Mouse (Mus musculus): ENCODE results near the gene Hoxb4. TPM values are rescaled to one million over a fixed set of nuclear protein-coding genes. Genes with fewer than 3 reads are reported as not detected.

Hoxb4 gene
- total and polyA plus RNA-seq, 3 experiments, result 2.7 to 5.5 (median 3.3) TPM

DNA sequence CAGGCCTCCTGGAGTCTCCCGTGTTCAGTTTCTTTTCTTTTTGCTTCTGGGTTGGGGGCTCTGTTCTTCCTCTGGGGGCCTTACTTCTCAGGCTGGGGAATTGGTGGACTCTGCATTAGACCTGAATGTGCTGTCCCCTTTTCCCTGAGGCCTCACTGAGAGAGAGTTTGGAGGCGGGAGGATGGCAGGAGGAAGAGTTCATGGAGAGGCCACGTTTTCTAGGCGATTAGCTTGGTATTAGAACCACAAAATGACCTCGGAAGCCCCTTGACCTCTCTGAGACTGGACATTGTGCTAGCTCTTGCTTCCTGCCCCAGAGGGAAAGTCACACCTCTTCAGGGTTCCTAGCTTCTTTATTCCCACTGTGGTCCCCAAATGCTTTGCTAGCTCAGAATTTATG, 6.1 kb downstream of the Hoxb4 start:
- H3K4me2 ChIP-seq (ENCODE audit: insufficient read depth, low read depth, poor library complexity, severe bottlenecking), result no peak overlapping the region
- H3K27ac ChIP-seq (ENCODE audit: insufficient read depth, low read depth), result no peak overlapping the region
- H3K9me3 ChIP-seq (replicated peaks; ENCODE audit: low read length), result no peaks in the 10 kb centered on the region
- TF ChIP-seq IRF4 (IDR thresholded peaks at IDR 0.05; ENCODE audit: low read depth, low read length), result no peak
- no peak for TF ChIP-seq MAZ (IDR thresholded peaks at IDR 0.05; ENCODE audit: low read depth, low read length)
- TF ChIP-seq POLR2AphosphoS2 (IDR thresholded peaks at IDR 0.05; ENCODE audit: low read depth, low read length), result no peak
- no peak overlapping the region for H3K4me3 ChIP-seq (replicated peaks in 1 of 3; ENCODE audit: low read depth in 2 of 3, low read length in 2 of 3, poor library complexity in 1 of 3)
- dilution Hi-C loops (cut with MboI; ENCODE audit: extremely low pct_ligation_motif_present, extremely low pct_unique_long_range_greater_than_20kb, low sequenced_read_pairs), result no loop called here
- in situ Hi-C loops (cut with MboI; ENCODE audit: low pct_ligation_motif_present, low pct_unique_long_range_greater_than_20kb, low sequenced_read_pairs), result loop anchor here (25.0 kb wide), 1 partner anchor 213 kb away; no protein-coding TSS in a partner anchor
- H3K9ac ChIP-seq (ENCODE audit: insufficient read depth, low read depth), result no peak overlapping the region
- H3K36me3 ChIP-seq (replicated peaks in 1 of 2; ENCODE audit: control insufficient read depth in 1 of 2, insufficient read depth in 1 of 2, low read length in 1 of 2), result peaks cover 0 to 11% of the 10 kb centered on the region in 2 experiments
- no peaks in the 10 kb centered on the region for H3K79me2 ChIP-seq (replicated peaks; ENCODE audit: control insufficient read depth, extremely low read depth, insufficient read depth, poor library complexity, severe bottlenecking)
- peaks cover 0 to 7% of the 10 kb centered on the region in 2 experiments; a peak in 2 of 4 replicates for H3K4me1 ChIP-seq (ENCODE audit: control insufficient read depth in 1 of 2, insufficient read depth in 2 of 2)
- DNase-seq (ENCODE audit: extremely low read depth), result no peak
- H3K27me3 ChIP-seq (replicated peaks), result no peaks in the 10 kb centered on the region

DNA sequence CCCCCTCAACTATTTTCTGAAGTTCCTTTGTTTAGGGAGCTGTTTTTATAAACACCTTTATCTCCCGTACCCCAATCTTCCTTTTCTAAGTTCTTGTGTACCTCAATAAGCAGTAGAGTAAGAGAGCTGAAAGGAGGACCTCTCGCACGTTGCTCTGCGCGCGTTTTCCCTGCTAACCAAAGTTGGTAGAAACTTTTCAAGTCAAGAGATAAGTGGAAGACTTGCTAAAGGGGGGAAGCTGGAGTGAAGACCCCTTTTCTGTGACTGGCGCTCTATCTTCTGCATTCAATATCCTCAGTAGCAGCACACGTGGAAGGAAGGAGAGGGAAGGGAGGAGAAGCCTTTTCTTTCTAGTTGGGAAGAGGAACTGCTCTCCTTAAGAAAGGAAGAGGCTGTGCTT, 6.9 kb downstream of the Hoxb4 start:
- in situ Hi-C loops (cut with MboI; ENCODE audit: low pct_ligation_motif_present, low pct_unique_long_range_greater_than_20kb, low sequenced_read_pairs), result loop anchor here (25.0 kb wide), 1 partner anchor 212 kb away; no protein-coding TSS in a partner anchor
- Histone ChIP-seq H3K9me3 (replicated peaks; ENCODE audit: low read length) (no peaks in the 10 kb centered on the region), H3K4me3 (replicated peaks in 1 of 3; ENCODE audit: low read depth in 2 of 3, low read length in 2 of 3, poor library complexity in 1 of 3) (no peak overlapping the region), H3K9ac (ENCODE audit: insufficient read depth, low read depth) (no peak overlapping the region), H3K36me3 (replicated peaks in 1 of 2; ENCODE audit: control insufficient read depth in 1 of 2, insufficient read depth in 1 of 2, low read length in 1 of 2) (peaks cover 0 to 9% of the 10 kb centered on the region in 2 experiments), H3K4me2 (ENCODE audit: insufficient read depth, low read depth, poor library complexity, severe bottlenecking) (no peak overlapping the region), H3K79me2 (replicated peaks; ENCODE audit: control insufficient read depth, extremely low read depth, insufficient read depth, poor library complexity, severe bottlenecking) (no peaks in the 10 kb centered on the region), H3K27ac (ENCODE audit: insufficient read depth, low read depth) (no peak overlapping the region), H3K27me3 (replicated peaks) (no peaks in the 10 kb centered on the region), H3K4me1 (ENCODE audit: control insufficient read depth in 1 of 2, insufficient read depth in 2 of 2) (peaks cover 0 to 1% of the 10 kb centered on the region in 2 experiments; a peak in 1 of 4 replicates)
- DNase-seq (ENCODE audit: extremely low read depth), result no peak
- TF ChIP-seq ZC3H11A (IDR thresholded peaks at IDR 0.05; ENCODE audit: low read depth, low read length) (no peak), MAFK (IDR thresholded peaks at IDR 0.05; ENCODE audit: insufficient replicate concordance, low read length) (no peak), MAZ (IDR thresholded peaks at IDR 0.05; ENCODE audit: low read depth, low read length) (no peak), BHLHE40 (IDR thresholded peaks at IDR 0.05; ENCODE audit: low read depth, low read length) (no peak), MAX (IDR thresholded peaks at IDR 0.05; ENCODE audit: low read length) (no peak), EP300 (IDR thresholded peaks at IDR 0.05; ENCODE audit: low read length) (no peak)
- dilution Hi-C loops (cut with MboI; ENCODE audit: extremely low pct_ligation_motif_present, extremely low pct_unique_long_range_greater_than_20kb, low sequenced_read_pairs), result no loop called here

DNA sequence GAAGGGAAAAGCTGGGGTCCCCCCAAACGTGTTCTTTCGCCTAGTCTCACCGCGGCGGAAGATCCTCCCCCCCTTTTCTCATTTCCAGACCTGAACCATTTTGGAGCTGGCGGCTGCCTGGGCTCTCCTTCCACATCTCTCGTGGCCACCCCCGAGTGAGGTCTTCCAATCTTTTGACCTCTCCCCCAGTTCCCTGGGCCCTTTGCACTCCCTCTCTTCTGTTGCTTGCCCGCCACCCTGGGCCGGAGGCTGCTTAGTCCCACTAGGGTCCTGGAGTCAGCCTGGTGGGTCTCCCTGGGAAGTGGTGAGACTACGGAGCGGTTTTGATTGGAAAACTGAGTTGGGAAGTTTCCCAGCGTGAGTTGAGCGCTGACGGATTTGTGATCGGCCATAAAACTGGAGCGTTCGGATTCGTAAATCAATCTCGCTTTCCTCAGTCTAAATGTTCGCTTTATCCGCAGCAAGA, 7.7 kb downstream of the Hoxb4 start:
- H3K4me2 ChIP-seq (ENCODE audit: insufficient read depth, low read depth, poor library complexity, severe bottlenecking), result no peak overlapping the region
- H3K36me3 ChIP-seq (replicated peaks in 1 of 2; ENCODE audit: control insufficient read depth in 1 of 2, insufficient read depth in 1 of 2, low read length in 1 of 2), result peaks cover 0 to 4% of the 10 kb centered on the region in 2 experiments
- no peaks in the 10 kb centered on the region for H3K4me1 ChIP-seq (ENCODE audit: control insufficient read depth in 1 of 2, insufficient read depth in 2 of 2)
- in situ Hi-C loops (cut with MboI; ENCODE audit: low pct_ligation_motif_present, low pct_unique_long_range_greater_than_20kb, low sequenced_read_pairs), result no loop called here
- TF ChIP-seq RAD21 (IDR thresholded peaks at IDR 0.05; ENCODE audit: low read depth, low read length) (no peak), UBTF (IDR thresholded peaks at IDR 0.05; ENCODE audit: low read depth, low read length) (no peak), SMC3 (IDR thresholded peaks at IDR 0.05; ENCODE audit: low read depth, low read length) (no peak), NRF1 (IDR thresholded peaks at IDR 0.05; ENCODE audit: low read depth, low read length) (no peak), SIN3A (IDR thresholded peaks at IDR 0.05; ENCODE audit: low read length) (no peak), KAT2A (IDR thresholded peaks at IDR 0.05; ENCODE audit: insufficient replicate concordance, low read length) (no peak), ZC3H11A (IDR thresholded peaks at IDR 0.05; ENCODE audit: low read depth, low read length) (no peak), MYC (IDR thresholded peaks at IDR 0.05; ENCODE audit: low read depth, low read length) (no peak), IRF4 (IDR thresholded peaks at IDR 0.05; ENCODE audit: low read depth, low read length) (no peak), POLR2AphosphoS2 (IDR thresholded peaks at IDR 0.05; ENCODE audit: low read depth, low read length) (no peak), ELF1 (IDR thresholded peaks at IDR 0.05; ENCODE audit: low read depth, low read length) (no peak), ZNF384 (IDR thresholded peaks at IDR 0.05; ENCODE audit: low read depth, low read length) (no peak), MAFK (IDR thresholded peaks at IDR 0.05; ENCODE audit: insufficient replicate concordance, low read length) (no peak), TCF12 (IDR thresholded peaks at IDR 0.05; ENCODE audit: low read depth, low read length) (no peak), GABPA (IDR thresholded peaks at IDR 0.05; ENCODE audit: insufficient replicate concordance, low read depth, low read length) (no peak), JUND (conservative IDR thresholded peaks at IDR 0.05; ENCODE audit: low read depth, low read length) (no peak), USF1 (IDR thresholded peaks at IDR 0.05; ENCODE audit: low read depth, low read length) (no peak)
- DNase-seq (ENCODE audit: extremely low read depth), result no peak
- no peaks in the 10 kb centered on the region for H3K27me3 ChIP-seq (replicated peaks)
- H3K9me3 ChIP-seq (replicated peaks; ENCODE audit: low read length), result no peaks in the 10 kb centered on the region
- no peak overlapping the region for H3K9ac ChIP-seq (ENCODE audit: insufficient read depth, low read depth)
- H3K79me2 ChIP-seq (replicated peaks; ENCODE audit: control insufficient read depth, extremely low read depth, insufficient read depth, poor library complexity, severe bottlenecking), result no peaks in the 10 kb centered on the region
- H3K4me3 ChIP-seq (replicated peaks in 1 of 3; ENCODE audit: low read depth in 2 of 3, low read length in 2 of 3, poor library complexity in 1 of 3), result no peak overlapping the region
- H3K27ac ChIP-seq (ENCODE audit: insufficient read depth, low read depth), result no peak overlapping the region
- dilution Hi-C loops (cut with MboI; ENCODE audit: extremely low pct_ligation_motif_present, extremely low pct_unique_long_range_greater_than_20kb, low sequenced_read_pairs), result no loop called here
